Mouse (Mus musculus): ENCODE measurements around the gene Kcnip4. TPM values are rescaled to one million over a fixed set of nuclear protein-coding genes. Genes with fewer than 3 reads are reported as not detected.

Gene Kcnip4
- polyA plus RNA-seq, 1 experiment = 0.06 TPM

DNA sequence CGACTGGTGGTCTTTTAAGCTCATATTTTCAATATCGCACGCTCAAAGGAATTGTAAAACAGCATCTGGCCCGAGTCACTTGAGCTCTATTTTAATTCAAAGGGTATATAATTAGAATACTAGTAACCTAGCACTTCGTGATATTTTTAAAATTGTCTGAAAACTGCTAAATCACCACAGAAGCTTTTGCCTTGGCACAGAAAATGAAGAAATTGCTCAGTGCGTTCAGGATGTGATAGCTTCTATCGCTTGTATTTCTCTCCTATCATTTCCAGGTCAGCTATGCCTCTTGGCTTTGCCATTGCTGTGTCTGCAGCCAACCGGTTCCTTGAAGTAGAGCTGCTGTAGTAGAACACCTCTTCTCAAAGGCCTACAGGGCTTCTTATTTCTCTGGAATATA, 255.9 kb downstream of the Kcnip4 start:
- Histone ChIP-seq H3K27me3 (ENCODE audit: control insufficient read depth, insufficient read depth, insufficient read length) (no peaks in the 10 kb centered on the region), H3K4me3 (no peak overlapping the region), H3ac (ENCODE audit: control insufficient read depth, insufficient read length) (no peak overlapping the region), H3K4me2 (ENCODE audit: low read depth) (no peak overlapping the region), H3K36me3 (ENCODE audit: control insufficient read depth, insufficient read depth) (no peaks in the 10 kb centered on the region), H3K79me2 (ENCODE audit: control insufficient read depth, insufficient read depth) (no peaks in the 10 kb centered on the region)
- TF ChIP-seq SRF (IDR thresholded peaks at IDR 0.05; ENCODE audit: control insufficient read depth, insufficient read length, low read depth) (no peak), POLR2AphosphoS2 (IDR thresholded peaks at IDR 0.05; ENCODE audit: insufficient read length, low read depth) (no peak), MAX (IDR thresholded peaks at IDR 0.05; ENCODE audit: low read depth) (no peak)

DNA sequence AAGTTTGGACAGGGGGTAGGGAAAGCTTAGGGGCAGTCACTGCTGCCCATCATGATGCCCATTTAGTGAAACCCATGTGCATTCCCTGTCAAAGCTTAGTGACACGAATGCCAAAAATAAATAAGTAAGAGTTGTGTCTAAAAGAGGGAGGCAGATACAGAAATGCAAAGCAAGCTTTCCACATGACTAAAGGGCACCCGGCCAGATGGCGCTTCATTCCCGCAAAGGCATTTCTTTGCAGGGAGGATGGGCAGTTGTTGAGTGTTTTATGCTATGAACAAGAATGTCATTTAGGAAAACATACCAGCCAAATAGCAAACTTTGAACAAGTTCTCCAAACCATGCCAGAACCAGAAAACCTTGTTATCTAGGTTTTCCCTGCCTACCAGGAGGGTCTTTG, 265.4 kb downstream of the Kcnip4 start:
- Histone ChIP-seq H3K36me3 (ENCODE audit: control insufficient read depth, insufficient read depth) (no peaks in the 10 kb centered on the region), H3K4me2 (ENCODE audit: low read depth) (no peak overlapping the region), H3K27me3 (ENCODE audit: control insufficient read depth, insufficient read depth, insufficient read length) (no peaks in the 10 kb centered on the region), H3ac (ENCODE audit: control insufficient read depth, insufficient read length) (no peak overlapping the region), H3K79me2 (ENCODE audit: control insufficient read depth, insufficient read depth) (no peaks in the 10 kb centered on the region), H3K4me3 (no peak overlapping the region)
- no peak for TF ChIP-seq POLR2AphosphoS2 (IDR thresholded peaks at IDR 0.05; ENCODE audit: insufficient read length, low read depth)
- TF ChIP-seq MYOG (IDR thresholded peaks at IDR 0.05; ENCODE audit: control insufficient read depth in 1 of 3, insufficient read depth in 1 of 3, insufficient read length in 2 of 3, low read depth in 2 of 3) = no peak
- TF ChIP-seq E2F4 (IDR thresholded peaks at IDR 0.05; ENCODE audit: insufficient read depth) = no peak

DNA sequence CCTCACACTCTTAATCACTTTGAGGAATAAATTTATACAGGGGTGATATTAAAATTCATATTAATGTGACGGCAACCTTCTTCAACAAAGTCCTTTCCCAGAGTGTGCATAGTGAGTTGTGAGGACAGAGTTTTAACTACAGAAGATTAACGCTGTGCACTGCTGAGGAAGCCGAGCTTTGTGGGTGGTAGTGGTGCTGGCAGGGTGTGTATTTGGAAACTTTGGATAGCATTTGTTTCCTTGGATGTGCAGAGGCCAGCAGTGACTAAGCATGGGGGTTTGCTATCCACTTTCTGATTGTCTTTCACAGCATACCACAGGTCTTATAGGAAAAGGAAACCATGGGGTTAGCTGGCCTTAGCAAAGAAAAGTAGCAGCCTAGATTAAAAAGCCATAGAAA, 267.9 kb downstream of the Kcnip4 start:
- H3K36me3 ChIP-seq (ENCODE audit: control insufficient read depth, insufficient read depth) = no peaks in the 10 kb centered on the region
- no peaks in the 10 kb centered on the region for H3K79me2 ChIP-seq (ENCODE audit: control insufficient read depth, insufficient read depth)
- H3K27me3 ChIP-seq (ENCODE audit: control insufficient read depth, insufficient read depth, insufficient read length) = no peaks in the 10 kb centered on the region
- no peak overlapping the region for H3ac ChIP-seq (ENCODE audit: control insufficient read depth, insufficient read length)
- TF ChIP-seq REST (IDR thresholded peaks at IDR 0.05; ENCODE audit: insufficient read depth, insufficient read length) (no peak), POLR2A (IDR thresholded peaks at IDR 0.05; ENCODE audit: insufficient read length, low read depth) (no peak), TCF3 (IDR thresholded peaks at IDR 0.05; ENCODE audit: insufficient read length, low read depth) (no peak), CEBPB (IDR thresholded peaks at IDR 0.05; ENCODE audit: insufficient read depth, poor library complexity, severe bottlenecking) (no peak), E2F4 (IDR thresholded peaks at IDR 0.05; ENCODE audit: insufficient read depth) (no peak), MAX (IDR thresholded peaks at IDR 0.05; ENCODE audit: low read depth) (no peak)
- H3K4me2 ChIP-seq (ENCODE audit: low read depth) = no peak overlapping the region
- no peak overlapping the region for H3K4me3 ChIP-seq

DNA sequence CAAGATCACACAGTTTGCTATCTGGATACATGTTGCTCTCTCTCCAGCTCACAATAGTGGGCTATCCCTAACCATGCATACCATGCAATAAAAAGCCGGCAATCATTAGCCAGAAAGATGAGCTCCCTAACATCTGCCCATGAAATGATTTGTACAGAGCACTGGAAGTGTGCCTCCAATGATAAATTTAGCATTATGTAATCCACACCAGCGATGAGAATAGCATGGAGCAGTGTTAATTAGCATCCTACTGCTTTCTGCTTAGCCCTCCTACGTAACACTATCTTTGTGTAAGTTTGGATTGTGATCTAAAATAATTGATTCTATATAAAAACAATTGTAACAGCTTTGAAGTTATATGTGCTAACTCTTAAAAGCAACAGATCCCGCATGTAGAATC, 268.7 kb downstream of the Kcnip4 start:
- Histone ChIP-seq H3ac (ENCODE audit: control insufficient read depth, insufficient read length) (no peak overlapping the region), H3K79me2 (ENCODE audit: control insufficient read depth, insufficient read depth) (no peaks in the 10 kb centered on the region)
- TF ChIP-seq POLR2A (IDR thresholded peaks at IDR 0.05; ENCODE audit: insufficient read length, low read depth) = no peak
- no peak for TF ChIP-seq MAX (IDR thresholded peaks at IDR 0.05; ENCODE audit: low read depth)
- no peak for TF ChIP-seq CEBPB (IDR thresholded peaks at IDR 0.05; ENCODE audit: insufficient read depth, poor library complexity, severe bottlenecking)
- no peak for TF ChIP-seq MYOD1 (IDR thresholded peaks at IDR 0.05; ENCODE audit: control insufficient read depth in 1 of 3, insufficient read length in 2 of 3, low read depth in 2 of 3)
- no peak for TF ChIP-seq USF1 (IDR thresholded peaks at IDR 0.05; ENCODE audit: low read depth)
- no peak for TF ChIP-seq SRF (IDR thresholded peaks at IDR 0.05; ENCODE audit: control insufficient read depth, insufficient read length, low read depth)
- TF ChIP-seq TCF3 (IDR thresholded peaks at IDR 0.05; ENCODE audit: insufficient read length, low read depth) = no peak
- TF ChIP-seq TCF12 (IDR thresholded peaks at IDR 0.05; ENCODE audit: insufficient read depth, poor library complexity, severe bottlenecking) = no peak
- no peak for TF ChIP-seq MYOG (IDR thresholded peaks at IDR 0.05; ENCODE audit: control insufficient read depth in 1 of 3, insufficient read depth in 1 of 3, insufficient read length in 2 of 3, low read depth in 2 of 3)

DNA sequence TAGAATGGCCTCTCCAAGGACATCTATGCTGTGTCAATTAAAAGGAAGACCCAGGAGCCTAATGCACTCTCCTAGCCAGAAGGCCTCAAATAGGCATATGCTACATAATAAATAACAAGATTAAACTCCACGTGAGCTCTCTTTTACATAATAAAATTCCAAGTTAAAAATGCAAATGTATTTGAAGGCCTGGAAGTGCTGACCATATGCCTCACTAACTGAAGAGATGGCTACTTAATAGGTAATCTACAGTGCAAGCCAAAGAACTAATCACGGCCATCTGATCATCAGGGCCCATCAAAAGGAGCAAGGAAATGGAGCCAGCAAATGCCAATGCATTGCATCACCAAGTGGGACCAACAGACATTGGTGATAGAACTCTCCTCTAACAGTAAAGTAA, 277.6 kb downstream of the Kcnip4 start:
- TF ChIP-seq REST (IDR thresholded peaks at IDR 0.05; ENCODE audit: insufficient read depth, insufficient read length) = no peak
- no peak for TF ChIP-seq MYOD1 (IDR thresholded peaks at IDR 0.05; ENCODE audit: control insufficient read depth in 1 of 3, insufficient read length in 2 of 3, low read depth in 2 of 3)
- no peak for TF ChIP-seq POLR2AphosphoS2 (IDR thresholded peaks at IDR 0.05; ENCODE audit: insufficient read length, low read depth)
- no peak for TF ChIP-seq MYOG (IDR thresholded peaks at IDR 0.05; ENCODE audit: control insufficient read depth in 1 of 3, insufficient read depth in 1 of 3, insufficient read length in 2 of 3, low read depth in 2 of 3)
- no peak for TF ChIP-seq SRF (IDR thresholded peaks at IDR 0.05; ENCODE audit: control insufficient read depth, insufficient read length, low read depth)
- TF ChIP-seq E2F4 (IDR thresholded peaks at IDR 0.05; ENCODE audit: insufficient read depth) = no peak
- TF ChIP-seq MAX (IDR thresholded peaks at IDR 0.05; ENCODE audit: low read depth) = no peak
- TF ChIP-seq TCF3 (IDR thresholded peaks at IDR 0.05; ENCODE audit: insufficient read length, low read depth) = no peak
- TF ChIP-seq POLR2A (IDR thresholded peaks at IDR 0.05; ENCODE audit: insufficient read length, low read depth) = no peak
- TF ChIP-seq USF1 (IDR thresholded peaks at IDR 0.05; ENCODE audit: low read depth) = no peak
- no peak for TF ChIP-seq TCF12 (IDR thresholded peaks at IDR 0.05; ENCODE audit: insufficient read depth, poor library complexity, severe bottlenecking)
- TF ChIP-seq CEBPB (IDR thresholded peaks at IDR 0.05; ENCODE audit: insufficient read depth, poor library complexity, severe bottlenecking) = no peak

More for the DNA sequence above, 268.7 kb downstream of the Kcnip4 start:
- Histone ChIP-seq H3K4me2 (ENCODE audit: low read depth) (no peak overlapping the region), H3K4me3 (no peak overlapping the region), H3K36me3 (ENCODE audit: control insufficient read depth, insufficient read depth) (no peaks in the 10 kb centered on the region), H3K27me3 (ENCODE audit: control insufficient read depth, insufficient read depth, insufficient read length) (no peaks in the 10 kb centered on the region)

More for the DNA sequence above, 277.6 kb downstream of the Kcnip4 start:
- Histone ChIP-seq H3K4me3 (no peak overlapping the region), H3K36me3 (ENCODE audit: control insufficient read depth, insufficient read depth) (no peaks in the 10 kb centered on the region), H3K79me2 (ENCODE audit: control insufficient read depth, insufficient read depth) (no peaks in the 10 kb centered on the region), H3K4me2 (ENCODE audit: low read depth) (no peak overlapping the region), H3ac (ENCODE audit: control insufficient read depth, insufficient read length) (no peak overlapping the region), H3K27me3 (ENCODE audit: control insufficient read depth, insufficient read depth, insufficient read length) (no peaks in the 10 kb centered on the region)

All from myocyte (in vitro differentiated cells).